Mouse (Mus musculus) MEL (cell line): ENCODE data around the gene Brpf3. TPM values are rescaled to one million over a fixed set of nuclear protein-coding genes. Genes with fewer than 3 reads are reported as not detected.
A peak's percentile ranks its signal among the peaks of the same experiment; 100 is the strongest.

Experiments
- DNase-seq: peaks from one replicate; pipeline ENCODE4 v3.0.0; 2011; ENCODE audit warnings: low read depth, low spot score
- H3K27ac ChIP-seq: 2 replicates; pipeline ENCODE4 v1.5.1; 2012; ENCODE audit warnings: low read depth, mild to moderate bottlenecking, control low read depth, low read length, moderate library complexity; ENCODE audit not compliant: control insufficient read depth
- H3K27me3 ChIP-seq, 2 experiments: fragments of 150-350 bp in 1 of 2; sonication (generic) in 1 of 2; 2 replicates each; pipeline ENCODE4 v1.6.1; 2012; ENCODE audit warnings: low read length in 2 of 2, mild to moderate bottlenecking in 2 of 2, improper control_type of control experiment in 1 of 2, moderate library complexity in 1 of 2; ENCODE audit not compliant: insufficient read depth in 2 of 2, control insufficient read depth in 1 of 2
- H3K36me3 ChIP-seq, 2 experiments: 2 replicates each; pipeline ENCODE4 v1.6.1; 2012 to 2014; ENCODE audit warnings: low read length in 2 of 2, improper control_type of control experiment in 1 of 2, inconsistent platforms in 1 of 2, mild to moderate bottlenecking in 1 of 2; ENCODE audit not compliant: insufficient read depth in 2 of 2, control insufficient read depth in 1 of 2
- H3K4me1 ChIP-seq, 2 experiments: fragments of 150-350 bp in 1 of 2; sonication (generic) in 1 of 2; 2 replicates each; pipeline ENCODE4 v1.6.1; 2012; ENCODE audit warnings: low read length in 2 of 2, improper control_type of control experiment in 1 of 2, mild to moderate bottlenecking in 1 of 2; ENCODE audit not compliant: insufficient read depth in 2 of 2, control insufficient read depth in 1 of 2
- H3K4me3 ChIP-seq, 2 experiments: fragments of 150-350 bp in 1 of 2; sonication (generic) in 1 of 2; 2 replicates each; pipeline ENCODE4 v1.5.1; 2012; ENCODE audit warnings: low read depth in 2 of 2, low read length in 2 of 2, mild to moderate bottlenecking in 2 of 2, moderate library complexity in 2 of 2, control low read depth in 1 of 2, improper control_type of control experiment in 1 of 2; ENCODE audit not compliant: control insufficient read depth in 1 of 2, insufficient read depth in 1 of 2
- H3K79me2 ChIP-seq: 2 replicates; pipeline ENCODE4 v1.6.1; 2012; ENCODE audit warnings: mild to moderate bottlenecking, low read length, moderate library complexity; ENCODE audit not compliant: control insufficient read depth, poor library complexity, insufficient read depth
- H3K9ac ChIP-seq: 2 replicates; pipeline ENCODE4 v1.6.1; 2012; ENCODE audit warnings: low read depth, mild to moderate bottlenecking, control low read depth, low read length, moderate library complexity; ENCODE audit not compliant: control insufficient read depth, poor library complexity, severe bottlenecking
- H3K9me3 ChIP-seq: fragments of 150-350 bp; sonication (generic); replicated peaks from 2 replicates; pipeline ENCODE4 v1.6.1; 2012; ENCODE audit warnings: mild to moderate bottlenecking, low read length, improper control_type of control experiment, moderate library complexity; ENCODE audit not compliant: insufficient read depth
- BHLHE40 ChIP-seq: IDR thresholded peaks from 2 replicates; pipeline ENCODE4 v1.6.1; 2012; ENCODE audit warnings: low read depth, mild to moderate bottlenecking, inconsistent platforms, low read length, improper control_type of control experiment, borderline replicate concordance
- CTCF ChIP-seq, 3 experiments: IDR thresholded peaks in 2 of 3; conservative IDR thresholded peaks in 1 of 3; 2 replicates each; pipeline ENCODE4 v1.5.1; 2011 to 2012; ENCODE audit warnings: low read length in 3 of 3, low read depth in 2 of 3, mild to moderate bottlenecking in 2 of 3, improper control_type of control experiment in 1 of 3, inconsistent platforms in 1 of 3, mixed read lengths in 1 of 3, moderate library complexity in 1 of 3; ENCODE audit not compliant: control insufficient read depth in 1 of 3, insufficient read depth in 1 of 3, poor library complexity in 1 of 3, severe bottlenecking in 1 of 3
- E2F4 ChIP-seq: IDR thresholded peaks from 2 replicates; pipeline ENCODE4 v1.6.1; 2011; ENCODE audit warnings: low read depth, low read length, improper control_type of control experiment, borderline replicate concordance
- ETS1 ChIP-seq: IDR thresholded peaks from 2 replicates; pipeline ENCODE4 v1.6.1; 2012; ENCODE audit warnings: low read depth, mild to moderate bottlenecking, inconsistent platforms, low read length, improper control_type of control experiment, moderate library complexity
- KAT2A ChIP-seq: conservative IDR thresholded peaks from 2 replicates; pipeline ENCODE4 v1.6.1; 2012; ENCODE audit warnings: low read depth, low read length, improper control_type of control experiment, inconsistent platforms
- MAX ChIP-seq: IDR thresholded peaks from 2 replicates; pipeline ENCODE4 v1.6.1; 2011; ENCODE audit warnings: low read length, improper control_type of control experiment
- MAZ ChIP-seq: IDR thresholded peaks from 2 replicates; pipeline ENCODE4 v1.6.1; 2012; ENCODE audit warnings: low read depth, mild to moderate bottlenecking, inconsistent platforms, low read length, improper control_type of control experiment
- MEF2A ChIP-seq: IDR thresholded peaks from 2 replicates; pipeline ENCODE4 v1.6.1; 2014; ENCODE audit warnings: low read depth, mild to moderate bottlenecking, inconsistent platforms, low read length, improper control_type of control experiment; ENCODE audit not compliant: poor library complexity, insufficient replicate concordance, severe bottlenecking; ENCODE audit errors: extremely low read depth
- NELFE ChIP-seq: IDR thresholded peaks from 2 replicates; pipeline ENCODE4 v1.6.1; 2011; ENCODE audit warnings: low read depth, low read length, improper control_type of control experiment
- NRF1 ChIP-seq: IDR thresholded peaks from 2 replicates; pipeline ENCODE4 v1.6.1; 2014; ENCODE audit warnings: low read depth, mild to moderate bottlenecking, inconsistent platforms, low read length, improper control_type of control experiment, moderate library complexity; ENCODE audit not compliant: poor library complexity, insufficient read depth, severe bottlenecking
- POLR2AphosphoS2 ChIP-seq: IDR thresholded peaks from 2 replicates; pipeline ENCODE4 v1.6.1; 2011; ENCODE audit warnings: low read length, improper control_type of control experiment
- RAD21 ChIP-seq: IDR thresholded peaks from 2 replicates; pipeline ENCODE4 v1.6.1; 2011; ENCODE audit warnings: mild to moderate bottlenecking, low read depth, low read length, improper control_type of control experiment
- SIN3A ChIP-seq: IDR thresholded peaks from 2 replicates; pipeline ENCODE4 v1.6.1; 2012; ENCODE audit warnings: low read length, improper control_type of control experiment, inconsistent platforms
- UBTF ChIP-seq: IDR thresholded peaks from 2 replicates; pipeline ENCODE4 v1.6.1; 2012; ENCODE audit warnings: low read depth, mild to moderate bottlenecking, inconsistent platforms, low read length, improper control_type of control experiment, moderate library complexity, borderline replicate concordance; ENCODE audit not compliant: insufficient read depth
- USF2 ChIP-seq, 2 experiments: IDR thresholded peaks; 2 replicates each; pipeline ENCODE4 v1.6.1; 2011 to 2012; ENCODE audit warnings: improper control_type of control experiment in 2 of 2, low read length in 2 of 2, borderline replicate concordance in 1 of 2, inconsistent platforms in 1 of 2, low read depth in 1 of 2, mild to moderate bottlenecking in 1 of 2; ENCODE audit not compliant: insufficient read depth in 1 of 2
- ZC3H11A ChIP-seq: IDR thresholded peaks from 2 replicates; pipeline ENCODE4 v1.6.1; 2012; ENCODE audit warnings: low read depth, mild to moderate bottlenecking, inconsistent platforms, low read length, improper control_type of control experiment
- ZMIZ1 ChIP-seq: IDR thresholded peaks from 2 replicates; pipeline ENCODE4 v1.6.1; 2012; ENCODE audit warnings: low read depth, mild to moderate bottlenecking, inconsistent platforms, low read length, improper control_type of control experiment, moderate library complexity
- polyA plus RNA-seq, 2 experiments: library from polyadenylated mRNA; stranded (reverse) in 1 of 2; unstranded in 1 of 2; fragments of >175 nt in 1 of 2; fragments of >200 nt in 1 of 2; gene quantifications; 2 replicates each; pipeline versions ENCODE4 v1.2.1 to v1.2.4; 2012; ENCODE audit warnings: low replicate concordance in 2 of 2, low read depth in 1 of 2; ENCODE audit not compliant: insufficient read length in 2 of 2, insufficient read depth in 1 of 2, missing spikeins in 1 of 2
- total RNA-seq: library from RNA; depleted of rRNA; stranded (reverse); fragments of 300-350 nt; gene quantifications from 2 replicates; pipeline ENCODE4 v1.2.3, GENCODE M21; 2012

Brpf3 gene
- total and polyA plus RNA-seq, 3 experiments: 1.7 to 23.7 TPM; not detected in 1

GRCm38 (mm10) chr17:28761871-28762270, 39.0 kb upstream of the Brpf3 start (continued):
- TF ChIP-seq MEF2A (no peak), NRF1 (no peak), CTCF (IDR thresholded peaks at IDR 0.05 in 2 of 3, conservative IDR thresholded peaks at IDR 0.05 in 1 of 3; ENCODE audit: control insufficient read depth in 1 of 3, insufficient read depth in 1 of 3, low read depth in 2 of 3, low read length in 3 of 3, poor library complexity in 1 of 3, severe bottlenecking in 1 of 3) (peak; percentile 96 to 99 (median 98))
- TF ChIP-seq, all 39 proteins: peak for 10

GRCm38 (mm10) chr17:28766203-28766602, 34.7 kb upstream of the Brpf3 start:
- H3K36me3 ChIP-seq: no peaks in the 10 kb centered on the region
- H3K9ac ChIP-seq: no peak overlapping the region
- no peak for DNase-seq
- H3K9me3 ChIP-seq: no peaks in the 10 kb centered on the region
- H3K4me1 ChIP-seq: no peaks in the 10 kb centered on the region
- no peak overlapping the region for H3K27ac ChIP-seq
- no peak for TF ChIP-seq MAZ
- no peak for TF ChIP-seq SIN3A
- TF ChIP-seq NRF1: no peak
- no peaks in the 10 kb centered on the region for H3K79me2 ChIP-seq
- H3K4me3 ChIP-seq: no peak overlapping the region
- no peaks in the 10 kb centered on the region for H3K27me3 ChIP-seq

- Histone ChIP-seq H3K4me1 (no peaks in the 10 kb centered on the region), H3K27ac (no peak overlapping the region)
- DNase-seq: no peak
- no peak for TF ChIP-seq MAX
- no peak for TF ChIP-seq ZMIZ1
- TF ChIP-seq RAD21: no peak
- no peak for TF ChIP-seq USF2 (IDR thresholded peaks at IDR 0.05; ENCODE audit: borderline replicate concordance in 1 of 2, insufficient read depth in 1 of 2, low read depth in 1 of 2, low read length in 2 of 2)
- TF ChIP-seq E2F4: no peak
- TF ChIP-seq ETS1: no peak
- TF ChIP-seq UBTF: no peak
- TF ChIP-seq NELFE: no peak
- TF ChIP-seq BHLHE40: no peak
- TF ChIP-seq KAT2A: no peak
- TF ChIP-seq ZC3H11A: no peak
- TF ChIP-seq POLR2AphosphoS2: no peak
- TF ChIP-seq, all 39 proteins: peak for 0
- Histone ChIP-seq H3K9me3 (no peaks in the 10 kb centered on the region), H3K79me2 (no peaks in the 10 kb centered on the region), H3K36me3 (no peaks in the 10 kb centered on the region), H3K9ac (no peak overlapping the region), H3K27me3 (no peaks in the 10 kb centered on the region), H3K4me3 (no peak overlapping the region)
Measured at GRCm38 (mm10) chr17:28766781-28767515, 33.9 kb upstream of the Brpf3 start.
